ENCODE assay signal across 19 mouse cellular contexts in the genomic region with DNA sequence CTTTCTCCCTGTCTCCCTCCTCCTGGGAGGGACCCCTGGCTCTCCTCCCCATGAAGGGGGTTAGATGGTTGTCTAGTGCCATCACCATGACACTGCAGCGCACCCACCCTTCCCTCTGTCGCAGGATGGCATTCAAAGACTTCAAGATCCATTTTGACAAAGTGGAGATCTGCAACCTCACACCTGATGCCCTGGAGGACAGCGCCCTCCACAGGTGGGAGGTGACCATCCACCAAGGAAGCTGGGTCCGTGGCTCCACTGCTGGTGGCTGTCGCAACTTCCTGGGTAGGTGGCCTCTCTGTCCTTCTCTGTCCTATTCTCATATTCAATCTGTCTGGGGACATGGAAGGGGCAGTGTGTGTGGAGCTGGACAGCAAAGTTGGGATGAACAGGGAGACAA. TPM values are rescaled to one million over a fixed set of nuclear protein-coding genes. Genes with fewer than 3 reads are reported as not detected.
DNase-seq lines count a peak whose midpoint lies in the region; ATAC-seq and TF ChIP-seq lines count a peak whose summit lies in the region.
"Had no signal": no experiment of that assay in that cellular context is flagged by ENCODE, and none has a peak within 500 bp of the region (broad histone marks: within the 10 kb centered on the region; RNA-seq: fewer than 3 reads in every experiment).

No protein-coding gene starts in this region.

- H3K9me3 ChIP-seq in heart, postnatal 0 days (replicated peaks; ENCODE audit: control insufficient read depth, low read length): no peaks in the 10 kb centered on the region
- no peaks in the 10 kb centered on the region for H3K9me3 ChIP-seq in lung, embryonic 14.5 days (ENCODE audit: low read depth, low read length)
- H3K9me3 ChIP-seq: heart, embryonic 12.5 days; hindbrain, embryonic 12.5 days; liver, embryonic 13.5 days; midbrain, embryonic 15.5 days had no signal

- TF ChIP-seq EP300 in heart, postnatal 0 days (IDR thresholded peaks at IDR 0.05; ENCODE audit: low read depth): no peak

- no peak overlapping the region for H3K27ac ChIP-seq in heart, postnatal 0 days (ENCODE audit: low read depth)
- no peak overlapping the region for H3K27ac ChIP-seq in lung, embryonic 14.5 days (ENCODE audit: low read depth)
- no peak overlapping the region for H3K27ac ChIP-seq in bone marrow, adult 2 months (ENCODE audit: control insufficient read depth, insufficient read depth, low read depth, low read length, poor library complexity)
- H3K27ac ChIP-seq: hindbrain, embryonic 12.5 days; liver, embryonic 13.5 days; macrophage; midbrain, embryonic 15.5 days had no signal

- 62% methylated on average over 5 of the region's 5 CpGs for WGBS in heart, postnatal 0 days
- WGBS in lung, embryonic 14.5 days: 63% methylated on average over 5 of the region's 5 CpGs
- WGBS in bone marrow, adult 2 months: 64% methylated on average over 5 of the region's 5 CpGs

- H3K4me1 ChIP-seq in heart, postnatal 0 days (ENCODE audit: control insufficient read depth, insufficient read depth): no peaks in the 10 kb centered on the region
- H3K4me1 ChIP-seq in lung, embryonic 14.5 days (ENCODE audit: insufficient read depth): no peaks in the 10 kb centered on the region
- no peaks in the 10 kb centered on the region for H3K4me1 ChIP-seq in bone marrow, adult 2 months (ENCODE audit: control insufficient read depth, insufficient read depth, low read length)
- H3K4me1 ChIP-seq: heart, embryonic 12.5 days; hindbrain, embryonic 12.5 days; liver, embryonic 13.5 days; midbrain, embryonic 15.5 days had no signal

- no peaks in the 10 kb centered on the region for H3K36me3 ChIP-seq in heart, postnatal 0 days (replicated peaks; ENCODE audit: control insufficient read depth, insufficient read depth, low read length)
- no peaks in the 10 kb centered on the region for H3K36me3 ChIP-seq in lung, embryonic 14.5 days (ENCODE audit: insufficient read depth)
- H3K36me3 ChIP-seq: heart, embryonic 12.5 days; hindbrain, embryonic 12.5 days; liver, embryonic 13.5 days; midbrain, embryonic 15.5 days had no signal

- H3K4me3 ChIP-seq in heart, postnatal 0 days (ENCODE audit: low read depth, low read length): no peak overlapping the region
- H3K4me3 ChIP-seq in lung, embryonic 14.5 days (ENCODE audit: low read depth, low read length): no peak overlapping the region
- no peak overlapping the region for H3K4me3 ChIP-seq in bone marrow, adult 2 months (replicated peaks; ENCODE audit: control insufficient read depth, low read depth, low read length)
- H3K4me3 ChIP-seq: heart, embryonic 12.5 days; hindbrain, embryonic 12.5 days; liver, embryonic 13.5 days; midbrain, embryonic 15.5 days had no signal

- H3K4me2 ChIP-seq in heart, postnatal 0 days (ENCODE audit: low read depth, low read length): no peak overlapping the region
- no peak overlapping the region for H3K4me2 ChIP-seq in lung, embryonic 14.5 days
- H3K4me2 ChIP-seq: heart, embryonic 12.5 days; hindbrain, embryonic 12.5 days; liver, embryonic 13.5 days; midbrain, embryonic 15.5 days had no signal

- no peak for TF ChIP-seq POLR2A in bone marrow, adult 2 months (IDR thresholded peaks at IDR 0.05; ENCODE audit: borderline replicate concordance, control insufficient read depth, low read depth, low read length)

- TF ChIP-seq CTCF in heart, postnatal 0 days (IDR thresholded peaks at IDR 0.05; ENCODE audit: low read depth): peak; percentile 19; the same call in 1 of the 2 replicates
- peak; percentile 34; the same call in 1 of the 2 replicates for TF ChIP-seq CTCF in lung, embryonic 14.5 days (IDR thresholded peaks at IDR 0.05; ENCODE audit: low read depth)
- TF ChIP-seq CTCF in bone marrow, adult 2 months (IDR thresholded peaks at IDR 0.05; ENCODE audit: control insufficient read depth, insufficient read depth, low read length): 0 out of 2 replicates have a peak, but pooled peaks have one; percentile 11

- ATAC-seq in heart, postnatal 0 days (ENCODE audit: insufficient read depth, low read depth): no peak
- no peak for ATAC-seq in lung, embryonic 14.5 days (ENCODE audit: insufficient read depth)
- ATAC-seq: forebrain, embryonic 16.5 days; midbrain, embryonic 15.5 days; Patski had no signal

- H3K27me3 ChIP-seq in heart, postnatal 0 days (ENCODE audit: control insufficient read depth, insufficient read depth, low read length): 0 out of 2 replicates have a peak, but pooled peaks cover 5% of the 10 kb centered on the region
- no peaks in the 10 kb centered on the region for H3K27me3 ChIP-seq in lung, embryonic 14.5 days (ENCODE audit: insufficient read depth, low read length)
- H3K27me3 ChIP-seq: hindbrain, embryonic 12.5 days; liver, embryonic 13.5 days; midbrain, embryonic 15.5 days had no signal

- no peak overlapping the region for H3K9ac ChIP-seq in heart, postnatal 0 days (replicated peaks; ENCODE audit: low read depth, low read length)
- no peak overlapping the region for H3K9ac ChIP-seq in lung, embryonic 14.5 days
- H3K9ac ChIP-seq: heart, embryonic 12.5 days; hindbrain, embryonic 12.5 days; liver, embryonic 13.5 days; midbrain, embryonic 15.5 days had no signal

- no peak for DNase-seq in heart, postnatal 0 days (ENCODE audit: low spot score)
- DNase-seq in heart, adult 9 months (ENCODE audit: low spot score in 2 of 2): no peak
- no peak for DNase-seq in lung, embryonic 14.5 days
- no peak for DNase-seq in lung, postnatal 14 days
- peak; percentile 23 for DNase-seq in thymus, postnatal 25 days
- no peak for DNase-seq in frontal cortex, postnatal 25 days (ENCODE audit: low spot score in 2 of 2)
- DNase-seq: cerebellum, adult 18-20 months; gastrocnemius, postnatal 10 days; kidney, adult 8-10 months; liver, embryonic 13.5 days had no signal

RNA-seq across cellular contexts. Expression of gene Capn9, which starts 28.2 kb away (rescaled TPM):
- not detected in 2 replicates for total RNA-seq in heart, postnatal 0 days (2014; rRNA removed; ENCODE audit: low replicate concordance)
- 0.26 and 0.33 TPM in 2 replicates for polyA plus RNA-seq in heart, postnatal 0 days (2015; fragmentation: Nextera tagmentation; extraction: Ambion mirVana)
- 0.45 and 0.60 TPM in 2 replicates for polyA plus RNA-seq in lung, embryonic 14.5 days (2014; fragmentation: Nextera tagmentation; extraction: Ambion mirVana)
- polyA plus RNA-seq in bone marrow, adult 2 months (2011; ENCODE audit: insufficient read depth, insufficient read length, low replicate concordance, missing spikeins): not detected in 2 replicates
- total RNA-seq: gastrocnemius, postnatal 10 days; left cerebral cortex, postnatal 14 days had no signal
- polyA plus RNA-seq: hindbrain, embryonic 12.5 days; macrophage; midbrain, embryonic 15.5 days; neural tube, embryonic 11.5 days; Patski had no signal

RNA-seq across cellular contexts. Expression of gene Agt, which starts 34.6 kb away (rescaled TPM):
- total RNA-seq in heart, postnatal 0 days (2014; rRNA removed; ENCODE audit: low replicate concordance): 1.4 and 20.8 TPM in 2 replicates
- 5.5 and 5.7 TPM in 2 replicates for polyA plus RNA-seq in heart, postnatal 0 days (2015; fragmentation: Nextera tagmentation; extraction: Ambion mirVana)
- polyA plus RNA-seq in lung, embryonic 14.5 days (2014; fragmentation: Nextera tagmentation; extraction: Ambion mirVana): 3.1 and 3.6 TPM in 2 replicates
- 7.9 and 11.4 TPM in 2 replicates for polyA plus RNA-seq in bone marrow, adult 2 months (2011; ENCODE audit: insufficient read depth, insufficient read length, low replicate concordance, missing spikeins)
- polyA plus RNA-seq: macrophage had no signal

RNA-seq across cellular contexts. Expression of gene 2310022B05Rik, which starts 59.1 kb away (rescaled TPM):
- total RNA-seq in heart, postnatal 0 days (2014; rRNA removed; ENCODE audit: low replicate concordance): 144 and 164 TPM in 2 replicates
- polyA plus RNA-seq in heart, postnatal 0 days (2015; fragmentation: Nextera tagmentation; extraction: Ambion mirVana): 29.8 and 30.7 TPM in 2 replicates
- polyA plus RNA-seq in lung, embryonic 14.5 days (2014; fragmentation: Nextera tagmentation; extraction: Ambion mirVana): 45.6 and 46.0 TPM in 2 replicates
- 11.0 and 16.7 TPM in 2 replicates for polyA plus RNA-seq in bone marrow, adult 2 months (2011; ENCODE audit: insufficient read depth, insufficient read length, low replicate concordance, missing spikeins)
